Mouse (Mus musculus) midbrain, embryonic 12.5 days (tissue): ENCODE results near the gene Spag9. TPM values are rescaled to one million over a fixed set of nuclear protein-coding genes. Genes with fewer than 3 reads are reported as not detected.

Experiments used
- ATAC-seq: fragments of 200-750 bp; cut with Nextera tagmentation; 2 replicates; pipeline ENCODE4 v1.8.0; 2017; ENCODE audit warnings: low read depth, moderate TSS enrichment, moderate library complexity; ENCODE audit not compliant: low FRiP score
- H3K27ac ChIP-seq: fragments of 300-500 bp; sonication (generic); replicated peaks from 2 replicates; pipeline ENCODE4 v1.5.1; 2016; ENCODE audit warnings: mild to moderate bottlenecking
- H3K27me3 ChIP-seq: fragments of 300-500 bp; sonication (generic); 2 replicates; pipeline ENCODE4 v1.6.1; 2016; ENCODE audit warnings: mild to moderate bottlenecking
- H3K36me3 ChIP-seq: fragments of 300-500 bp; sonication (generic); 2 replicates; pipeline ENCODE4 v1.6.1; 2016
- H3K4me1 ChIP-seq: fragments of 300-500 bp; sonication (generic); 2 replicates; pipeline ENCODE4 v1.6.1; 2016
- H3K4me2 ChIP-seq: fragments of 300-500 bp; sonication (generic); replicated peaks from 2 replicates; pipeline ENCODE4 v1.6.1; 2016; ENCODE audit warnings: mild to moderate bottlenecking, moderate library complexity
- H3K4me3 ChIP-seq: fragments of 300-500 bp; sonication (generic); 2 replicates; pipeline ENCODE4 v1.5.1; 2016; ENCODE audit warnings: mild to moderate bottlenecking
- H3K9ac ChIP-seq: fragments of 300-500 bp; sonication (generic); replicated peaks from 2 replicates; pipeline ENCODE4 v1.6.1; 2016; ENCODE audit warnings: mild to moderate bottlenecking, moderate library complexity
- H3K9me3 ChIP-seq: fragments of 300-500 bp; sonication (generic); 2 replicates; pipeline ENCODE4 v1.6.1; 2016; ENCODE audit warnings: mild to moderate bottlenecking
- WGBS: fragments of 180-500 bp; shearing (Covaris S2); methylation state at CpG from one replicate; pipeline ENCODE4 v1.1.7; 2016; 5-methylcytosine and 5-hydroxymethylcytosine counted together
- polyA plus RNA-seq: library from polyadenylated mRNA; unstranded; fragments of >200 nt; fragmentation: Nextera tagmentation; extraction: Ambion mirVana; gene quantifications from 2 replicates; pipeline ENCODE4 v1.2.1, GENCODE M21; 2016

Spag9 gene
- polyA plus RNA-seq, 1 experiment from 2014 or later: 134 TPM

- WGBS: 77% methylated on average over 8 of the region's 8 CpGs
- Histone ChIP-seq H3K4me1 (no peaks in the 10 kb centered on the region), H3K9ac (no peak overlapping the region), H3K4me2 (no peak overlapping the region), H3K4me3 (no peak overlapping the region), H3K9me3 (no peaks in the 10 kb centered on the region), H3K27me3 (peaks cover 3% of the 10 kb centered on the region; the same call in 1 of the 2 replicates), H3K27ac (no peak overlapping the region), H3K36me3 (no peaks in the 10 kb centered on the region)
- ATAC-seq: no peak
Measured at GRCm38 (mm10) chr11:93987625-93988327, 8.1 kb upstream of the Spag9 start.

DNA sequence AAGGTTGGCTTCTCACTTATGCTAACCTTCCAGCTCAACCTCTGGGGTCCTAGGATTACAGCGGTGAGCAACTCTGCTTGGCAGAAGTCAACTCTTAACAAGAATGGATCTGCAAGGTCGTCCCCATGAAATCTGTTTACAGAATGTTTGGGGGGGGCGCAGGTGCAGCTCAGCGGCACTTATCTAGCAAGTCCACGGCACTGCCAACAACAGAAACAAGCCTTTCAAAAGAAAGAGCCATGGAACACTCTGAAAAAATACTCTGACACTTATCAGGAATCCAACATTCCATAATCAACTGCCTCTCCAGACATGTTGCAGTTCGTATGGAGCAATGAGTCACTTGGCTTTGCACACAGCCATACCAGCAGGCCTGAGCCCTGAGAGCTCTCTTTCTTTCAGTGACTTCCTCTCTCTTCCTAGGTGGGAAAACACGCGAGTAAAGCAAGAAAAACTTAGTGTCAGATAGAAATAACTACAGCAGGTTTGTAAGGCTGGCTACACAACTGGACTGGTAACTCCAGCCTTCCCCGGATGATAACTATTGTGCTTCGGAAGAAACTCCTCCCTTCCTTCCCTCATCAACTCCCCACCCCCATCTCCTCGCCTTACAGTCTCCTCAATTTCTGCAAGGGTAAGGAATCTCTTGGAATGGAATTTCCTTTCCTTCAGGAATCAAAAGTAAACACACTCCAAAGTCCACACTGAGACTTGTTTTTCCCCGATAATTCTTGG is 7.4 kb upstream of the Spag9 start:
- no peaks in the 10 kb centered on the region for H3K27me3 ChIP-seq
- ATAC-seq: no peak
- H3K9ac ChIP-seq: no peak overlapping the region
- H3K9me3 ChIP-seq: no peaks in the 10 kb centered on the region
- no peaks in the 10 kb centered on the region for H3K36me3 ChIP-seq
- no peak overlapping the region for H3K4me3 ChIP-seq
- H3K4me1 ChIP-seq: no peaks in the 10 kb centered on the region
- WGBS: 76% methylated on average over 12 of the region's 12 CpGs
- no peak overlapping the region for H3K4me2 ChIP-seq
- H3K27ac ChIP-seq: no peak overlapping the region

- Histone ChIP-seq H3K4me1 (peaks cover 29% of the 10 kb centered on the region), H3K36me3 (no peaks in the 10 kb centered on the region), H3K27ac (no peak overlapping the region; the same call in 1 of the 2 replicates), H3K9me3 (no peaks in the 10 kb centered on the region), H3K27me3 (no peaks in the 10 kb centered on the region), H3K4me3 (peak overlapping the region; percentile 93; the same call in 1 of the 2 replicates), H3K4me2 (peak overlapping the region; percentile 97), H3K9ac (0 out of 2 replicates have a peak overlapping the region, but pooled peaks have one; percentile 11)
- ATAC-seq: no peak
- WGBS: 67% methylated on average over 5 of the region's 5 CpGs
Measured at GRCm38 (mm10) chr11:93994531-93994930, 1.4 kb upstream of the Spag9 start.

GRCm38 (mm10) chr11:93995111-93995719 is 676 bp upstream of the Spag9 start:
- Histone ChIP-seq H3K4me1 (peaks cover 29% of the 10 kb centered on the region), H3K27me3 (no peaks in the 10 kb centered on the region), H3K36me3 (no peaks in the 10 kb centered on the region), H3K4me3 (peak overlapping the region; percentile 93), H3K9ac (peak overlapping the region; percentile 56), H3K9me3 (no peaks in the 10 kb centered on the region), H3K27ac (peak overlapping the region; percentile 94), H3K4me2 (peak overlapping the region; percentile 97)
- WGBS: 11% methylated on average over 15 of the region's 15 CpGs
- ATAC-seq: peak; percentile 11

DNA sequence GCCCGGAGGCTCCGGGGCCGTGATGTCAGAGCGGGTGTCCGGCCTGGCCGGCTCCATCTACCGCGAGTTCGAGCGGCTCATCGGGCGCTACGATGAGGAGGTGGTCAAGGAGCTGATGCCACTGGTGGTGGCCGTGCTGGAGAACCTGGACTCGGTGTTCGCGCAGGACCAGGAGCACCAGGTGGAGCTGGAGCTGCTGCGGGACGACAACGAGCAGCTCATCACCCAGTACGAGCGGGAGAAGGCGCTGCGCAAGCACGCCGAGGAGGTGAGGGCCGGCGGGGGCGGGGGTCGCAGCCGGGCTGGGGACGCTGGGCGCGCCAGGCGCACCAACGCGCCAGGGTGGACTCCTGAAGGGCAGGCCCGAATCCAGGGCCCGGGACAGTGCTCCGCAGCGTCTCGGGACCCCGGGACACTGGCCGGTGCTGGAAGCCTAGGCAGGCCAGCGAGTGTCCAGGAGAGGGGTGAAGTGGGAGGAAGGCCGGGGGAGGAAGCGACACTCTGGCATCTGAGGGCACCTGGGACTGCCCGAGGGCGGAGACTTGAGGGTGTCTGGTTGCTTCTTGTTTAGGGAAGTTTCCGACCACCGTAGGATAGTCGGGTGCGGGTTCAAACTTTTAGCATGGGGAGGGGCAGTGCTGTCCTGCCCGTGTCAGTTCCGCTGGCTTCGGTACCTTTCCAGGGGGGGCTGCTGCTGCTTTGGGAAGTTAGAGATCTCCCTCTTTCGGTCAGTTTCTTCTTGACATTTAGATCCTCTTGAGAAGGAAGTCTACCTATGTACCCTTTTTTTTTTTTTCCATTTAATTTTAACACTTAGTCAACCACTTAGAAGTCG is 632 bp downstream of the Spag9 start:
- Histone ChIP-seq H3K4me3 (peak overlapping the region; percentile 93), H3K27me3 (no peaks in the 10 kb centered on the region), H3K27ac (peak overlapping the region; percentile 94), H3K9me3 (no peaks in the 10 kb centered on the region), H3K36me3 (no peaks in the 10 kb centered on the region), H3K9ac (peak overlapping the region; percentile 92), H3K4me1 (peaks cover 29% of the 10 kb centered on the region), H3K4me2 (peak overlapping the region; percentile 97)
- under 1% methylated on average over 58 of the region's 58 CpGs for WGBS
- ATAC-seq: no peak; the same call in 1 of the 2 replicates

DNA sequence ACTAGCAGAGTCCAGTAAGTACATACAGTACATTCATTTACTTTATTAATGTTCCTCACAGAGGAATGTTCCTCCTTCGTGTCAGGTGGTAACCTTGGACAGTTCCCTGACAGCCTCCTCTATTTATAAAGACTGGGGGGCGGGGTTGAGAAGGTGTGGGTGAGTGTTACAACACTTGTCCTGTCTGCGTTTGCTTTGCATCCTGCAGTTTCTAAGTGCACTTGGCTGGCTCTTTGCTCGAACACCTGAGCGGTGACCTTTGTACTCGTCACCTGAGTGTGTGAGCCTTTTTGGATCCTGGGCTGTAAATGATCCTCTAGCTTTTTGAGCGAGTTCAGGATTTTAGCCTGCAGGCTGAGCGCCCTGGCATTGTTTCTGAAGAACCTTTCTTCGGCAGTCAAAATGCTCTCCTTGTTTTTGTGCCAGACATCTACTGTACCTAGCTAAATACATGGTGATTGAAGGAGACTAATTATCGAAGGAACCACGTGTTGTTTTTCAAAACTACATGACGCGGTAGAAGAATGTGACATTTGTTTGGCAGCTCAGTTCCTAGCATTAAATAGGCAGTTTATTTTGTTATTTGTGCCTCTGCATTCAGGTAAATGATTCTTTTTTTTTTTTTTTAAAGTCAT is 1.4 kb downstream of the Spag9 start:
- Histone ChIP-seq H3K4me2 (peak overlapping the region; percentile 97), H3K9ac (peak overlapping the region; percentile 92), H3K36me3 (no peaks in the 10 kb centered on the region), H3K9me3 (no peaks in the 10 kb centered on the region), H3K4me3 (peak overlapping the region; percentile 93), H3K27ac (no peak overlapping the region), H3K4me1 (peaks cover 29% of the 10 kb centered on the region), H3K27me3 (no peaks in the 10 kb centered on the region)
- no peak for ATAC-seq
- WGBS: 40% methylated on average over 13 of the region's 13 CpGs

GRCm38 (mm10) chr11:93999276-93999675 is 3.4 kb downstream of the Spag9 start:
- ATAC-seq: no peak
- no peak overlapping the region for H3K9ac ChIP-seq

GRCm38 (mm10) chr11:94003346-94003745 is 7.5 kb downstream of the Spag9 start:
- Histone ChIP-seq H3K27me3 (no peaks in the 10 kb centered on the region), H3K4me1 (peaks cover 4% of the 10 kb centered on the region), H3K9me3 (no peaks in the 10 kb centered on the region), H3K4me3 (no peak overlapping the region), H3K4me2 (no peak overlapping the region), H3K9ac (no peak overlapping the region), H3K27ac (no peak overlapping the region), H3K36me3 (no peaks in the 10 kb centered on the region)
- WGBS: 92% methylated on average over 2 of the region's 2 CpGs
- ATAC-seq: no peak

More at GRCm38 (mm10) chr11:93999276-93999675, 3.4 kb downstream of the Spag9 start:
- Histone ChIP-seq H3K27ac (no peak overlapping the region), H3K27me3 (no peaks in the 10 kb centered on the region), H3K4me2 (no peak overlapping the region), H3K4me1 (peaks cover 29% of the 10 kb centered on the region), H3K9me3 (no peaks in the 10 kb centered on the region), H3K4me3 (no peak overlapping the region), H3K36me3 (no peaks in the 10 kb centered on the region)

DNA sequence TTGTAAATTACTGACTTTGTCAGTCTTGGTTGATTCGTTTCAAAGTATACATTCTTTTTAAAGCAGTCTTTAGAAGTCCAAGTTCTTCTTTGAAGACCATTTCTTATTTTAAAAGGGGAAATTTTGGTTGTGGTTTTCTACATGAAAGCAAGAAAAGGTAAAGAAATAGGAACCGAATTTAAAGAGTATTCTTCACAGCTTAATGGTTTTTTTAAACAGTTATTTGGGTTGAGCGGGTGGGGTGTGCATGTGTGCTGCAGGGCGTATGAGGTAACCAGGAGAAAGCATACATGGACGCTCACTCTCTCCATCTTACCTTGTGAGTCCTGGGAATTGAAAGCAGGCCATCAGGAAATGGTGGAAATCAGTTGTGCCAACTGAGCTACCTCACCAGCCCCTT is 23.2 kb downstream of the Spag9 start:
- Histone ChIP-seq H3K4me3 (no peak overlapping the region), H3K9ac (no peak overlapping the region), H3K9me3 (no peaks in the 10 kb centered on the region), H3K4me1 (no peaks in the 10 kb centered on the region), H3K4me2 (no peak overlapping the region), H3K27me3 (no peaks in the 10 kb centered on the region), H3K36me3 (peaks cover 15% of the 10 kb centered on the region), H3K27ac (no peak overlapping the region)
- ATAC-seq: no peak
- WGBS: 94% methylated on average over 5 of the region's 5 CpGs

GRCm38 (mm10) chr11:94020403-94020802 is 24.5 kb downstream of the Spag9 start:
- ATAC-seq: no peak
- H3K27me3 ChIP-seq: no peaks in the 10 kb centered on the region
- peaks cover 15% of the 10 kb centered on the region for H3K36me3 ChIP-seq
- no peak overlapping the region for H3K9ac ChIP-seq
- no peaks in the 10 kb centered on the region for H3K4me1 ChIP-seq
- no peak overlapping the region for H3K4me3 ChIP-seq
- H3K9me3 ChIP-seq: no peaks in the 10 kb centered on the region
- no peak overlapping the region for H3K27ac ChIP-seq
- no peak overlapping the region for H3K4me2 ChIP-seq
- 73% methylated on average over 6 of the region's 6 CpGs for WGBS

GRCm38 (mm10) chr11:94026289-94026688 is 30.4 kb downstream of the Spag9 start:
- 90% methylated on average over 4 of the region's 4 CpGs for WGBS
- Histone ChIP-seq H3K27me3 (no peaks in the 10 kb centered on the region), H3K4me1 (no peaks in the 10 kb centered on the region), H3K4me2 (no peak overlapping the region), H3K27ac (no peak overlapping the region), H3K4me3 (no peak overlapping the region), H3K9ac (no peak overlapping the region), H3K36me3 (no peaks in the 10 kb centered on the region), H3K9me3 (no peaks in the 10 kb centered on the region)
- ATAC-seq: no peak
